Mouse (Mus musculus) olfactory bulb, adult 2 months (tissue): Measurements from ENCODE around the gene Cbx4. TPM values are rescaled to one million over a fixed set of nuclear protein-coding genes. Genes with fewer than 3 reads are reported as not detected.

Experiments used
- H3K27ac ChIP-seq: fragments of 200-500 bp; 2 replicates; pipeline ENCODE4 v1.5.1; 2012; ENCODE audit warnings: low read depth, low read length; ENCODE audit not compliant: insufficient read depth
- H3K4me1 ChIP-seq: fragments of 200-500 bp; 2 replicates; pipeline ENCODE4 v1.6.1; 2012; ENCODE audit warnings: low read length; ENCODE audit not compliant: control insufficient read depth, insufficient read depth
- H3K4me3 ChIP-seq: fragments of 200-500 bp; 2 replicates; pipeline ENCODE4 v1.5.1; 2012; ENCODE audit warnings: mild to moderate bottlenecking, low read depth, low read length, moderate library complexity; ENCODE audit not compliant: insufficient read depth
- CTCF ChIP-seq: fragments of 200-500 bp; IDR thresholded peaks from 2 replicates; pipeline ENCODE4 v1.5.1; 2012; ENCODE audit warnings: low read depth, mild to moderate bottlenecking, low read length, moderate library complexity; ENCODE audit not compliant: insufficient read depth
- POLR2A ChIP-seq: fragments of 200-500 bp; IDR thresholded peaks from 2 replicates; pipeline ENCODE4 v1.6.1; 2012; ENCODE audit warnings: mild to moderate bottlenecking, low read depth, low read length, moderate library complexity; ENCODE audit not compliant: insufficient read depth
- WGBS: fragments of 180-500 bp; shearing (Covaris S2); methylation state at CpG from one replicate; pipeline ENCODE4 v1.1.7; 2018; 5-methylcytosine and 5-hydroxymethylcytosine counted together
- polyA plus RNA-seq: library from polyadenylated mRNA; stranded (reverse); fragments of >200 nt; gene quantifications from 2 replicates; pipeline ENCODE4 v1.2.4, GENCODE M21; 2012; ENCODE audit warnings: low replicate concordance; ENCODE audit not compliant: missing spikeins, insufficient read depth, insufficient read length

The Cbx4 gene
- polyA plus RNA-seq, 1 experiment, result not detected

GRCm38 (mm10) chr11:119041325-119041716 is 44.7 kb downstream of the Cbx4 start:
- TF ChIP-seq POLR2A, result no peak; the same call in 1 of the 2 replicates
- TF ChIP-seq CTCF, result no peak
- H3K27ac ChIP-seq, result peak overlapping the region; percentile 44
- under 1% methylated on average over 31 of the region's 31 CpGs for WGBS
- peaks cover 44% of the 10 kb centered on the region for H3K4me1 ChIP-seq
- peak overlapping the region; percentile 62 for H3K4me3 ChIP-seq

DNA sequence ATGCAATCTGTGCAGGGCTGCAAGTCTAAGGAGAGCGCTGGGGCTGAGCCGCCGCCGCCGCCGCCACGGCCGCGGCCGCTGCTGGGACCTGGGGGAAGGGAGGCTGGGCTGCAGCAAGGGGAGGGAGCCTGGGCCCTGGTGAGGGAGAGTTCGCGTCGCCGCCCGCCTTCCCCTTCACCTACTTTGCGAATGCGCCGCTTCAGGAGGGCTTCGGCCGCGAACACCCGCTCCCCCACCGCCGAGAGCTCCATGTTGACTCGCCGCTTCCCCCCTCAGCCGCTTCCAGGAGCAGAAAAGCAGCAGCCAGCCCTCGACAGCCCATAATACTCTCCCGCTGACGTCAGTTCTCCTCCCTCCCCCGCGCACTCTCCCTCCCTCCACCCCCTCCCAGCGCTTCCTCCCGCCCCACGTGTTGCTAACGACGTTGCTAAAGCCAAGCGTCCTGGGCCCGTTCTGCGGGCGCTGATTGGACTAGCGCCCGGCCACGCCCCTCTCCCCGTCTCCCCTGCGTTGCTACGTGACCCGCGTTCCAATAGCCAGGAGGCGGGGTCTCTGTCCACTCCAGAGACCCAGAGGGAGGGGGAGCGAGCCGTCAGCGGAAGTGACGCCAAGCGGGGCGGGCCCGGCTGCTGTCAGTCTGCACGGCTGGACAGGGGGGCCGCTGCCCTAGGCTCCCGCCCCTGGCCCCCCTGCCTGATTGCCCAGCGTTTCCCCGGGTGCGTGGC is 45.3 kb downstream of the Cbx4 start, which contains the start of gene Cbx8:
Cbx8 (minus strand) TSS at position 370 of the 725 bp plus-strand sequence.
- peaks cover 46% of the 10 kb centered on the region for H3K4me1 ChIP-seq

GRCm38 (mm10) chr11:119039732-119040512 is 46.1 kb downstream of the Cbx4 start:
- Histone ChIP-seq H3K27ac (peak overlapping the region; percentile 70), H3K4me3 (peak overlapping the region; percentile 82), H3K4me1 (peaks cover 47% of the 10 kb centered on the region)
- TF ChIP-seq CTCF (no peak), POLR2A (no peak)
- 15% methylated on average over 21 of the region's 21 CpGs for WGBS

More for the DNA sequence above, 45.3 kb downstream of the Cbx4 start, which contains the start of gene Cbx8:
- Histone ChIP-seq H3K4me3 (peak within 1 kb of the TSS; percentile 82), H3K27ac (peak within 1 kb of the TSS; percentile 70)
- under 1% methylated on average over 55 of the region's 63 CpGs for WGBS
- TF ChIP-seq POLR2A (peak; percentile 86), CTCF (no peak)

GRCm38 (mm10) chr11:119038744-119039484 is 47.1 kb downstream of the Cbx4 start:
- no peak for TF ChIP-seq CTCF
- TF ChIP-seq POLR2A, result no peak
- no peak overlapping the region for H3K4me3 ChIP-seq
- no peak overlapping the region for H3K27ac ChIP-seq
- H3K4me1 ChIP-seq, result peaks cover 46% of the 10 kb centered on the region
- 76% methylated on average over 22 of the region's 22 CpGs for WGBS

DNA sequence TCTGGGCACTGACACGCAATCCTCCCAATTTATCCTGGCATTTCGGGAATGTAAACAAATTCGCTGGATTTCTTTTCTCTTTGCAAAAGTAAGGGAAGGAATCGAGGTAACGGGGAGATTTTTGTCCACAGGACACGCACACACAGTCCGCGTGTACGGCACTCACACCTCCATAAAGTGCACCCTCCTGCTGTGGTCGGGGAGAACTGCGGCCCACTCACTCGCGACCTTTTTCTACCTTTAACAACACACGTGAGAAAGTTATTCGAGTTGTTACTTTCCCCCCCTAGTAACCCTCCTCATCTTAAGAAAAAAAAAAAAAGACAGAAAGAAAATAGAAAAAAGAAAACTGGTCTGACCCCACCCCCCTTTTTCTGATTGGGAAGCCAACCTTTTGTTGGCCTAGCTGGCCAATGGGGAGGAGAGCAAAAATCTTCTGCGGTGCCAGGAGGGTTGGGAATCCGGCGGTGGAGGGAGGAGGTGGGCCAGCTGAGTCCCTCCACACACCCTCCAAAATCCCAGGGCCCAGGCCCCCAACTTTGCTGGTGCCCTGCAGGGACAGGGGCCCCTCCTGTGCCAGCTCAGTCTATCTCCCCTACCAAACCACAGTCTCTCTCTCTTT is 48.1 kb downstream of the Cbx4 start:
- Histone ChIP-seq H3K4me1 (peaks cover 46% of the 10 kb centered on the region), H3K27ac (no peak overlapping the region), H3K4me3 (no peak overlapping the region)
- no peak for TF ChIP-seq POLR2A
- no peak for TF ChIP-seq CTCF
- 65% methylated on average over 18 of the region's 18 CpGs for WGBS

GRCm38 (mm10) chr11:119036934-119037779 is 48.9 kb downstream of the Cbx4 start:
- Histone ChIP-seq H3K4me1 (peaks cover 43% of the 10 kb centered on the region), H3K27ac (no peak overlapping the region), H3K4me3 (peak overlapping the region; percentile 41)
- TF ChIP-seq POLR2A (no peak), CTCF (no peak)
- 30% methylated on average over 57 of the region's 57 CpGs for WGBS

DNA sequence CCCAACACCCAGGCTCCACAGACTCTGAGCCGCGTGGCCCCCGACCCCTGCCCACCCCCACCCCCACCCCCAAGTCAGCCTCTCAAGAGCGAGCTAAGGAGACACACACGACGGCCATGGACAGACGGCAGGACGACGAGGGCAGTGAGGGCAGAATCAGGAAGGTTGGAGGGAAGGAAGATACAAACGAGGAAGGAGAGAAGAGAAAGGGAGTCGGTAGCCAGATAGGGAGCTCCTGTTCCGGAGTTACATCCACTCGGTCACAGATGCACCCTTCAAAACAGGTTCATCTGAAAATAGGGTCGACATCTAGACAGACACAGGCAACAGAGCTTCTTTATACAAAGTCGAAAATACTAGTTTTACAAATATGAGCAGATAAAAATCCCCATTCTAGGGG is 49.6 kb downstream of the Cbx4 start:
- 50% methylated on average over 15 of the region's 15 CpGs for WGBS
- Histone ChIP-seq H3K27ac (no peak overlapping the region), H3K4me3 (no peak overlapping the region), H3K4me1 (peaks cover 37% of the 10 kb centered on the region)
- TF ChIP-seq CTCF (no peak), POLR2A (no peak)
